Mouse (Mus musculus) urinary bladder, postnatal 36 days (tissue): ENCODE measurements around the gene Nav1.
A peak's percentile ranks its signal among the peaks of the same experiment; 100 is the strongest.

ENCODE experiments used
- DNase-seq, 2 experiments: peaks; one replicate each; pipeline ENCODE4 v3.0.0; 2022; ENCODE audit warnings: low spot score in 2 of 2, mixed read lengths in 1 of 2

Gene Nav1

GRCm38 (mm10) chr1:135607019-135607418 lies at the start of gene Nav1:
Nav1 (minus strand) TSS chr1:135607295.
- DNase-seq: no peak

DNA sequence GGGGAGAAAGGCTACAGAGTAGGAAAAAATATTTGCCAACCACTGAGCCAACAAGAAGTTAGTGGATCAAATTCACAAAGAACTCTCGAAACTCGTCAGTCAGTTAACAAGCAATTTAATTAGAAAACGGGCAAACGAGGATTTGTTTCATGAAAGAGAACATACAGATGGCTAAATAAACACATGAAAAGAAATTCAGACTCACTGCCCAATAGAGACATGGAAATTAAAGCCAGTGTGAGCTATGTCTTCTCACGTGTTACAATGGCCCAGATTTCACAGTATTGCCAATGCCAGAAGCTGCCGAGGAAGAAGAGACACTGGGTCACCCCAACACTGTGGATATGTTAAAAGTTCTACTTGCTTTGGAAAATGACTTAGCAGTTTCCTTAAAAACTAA lies 46.8 kb upstream of the Nav1 start:
- DNase-seq: no peak

DNA sequence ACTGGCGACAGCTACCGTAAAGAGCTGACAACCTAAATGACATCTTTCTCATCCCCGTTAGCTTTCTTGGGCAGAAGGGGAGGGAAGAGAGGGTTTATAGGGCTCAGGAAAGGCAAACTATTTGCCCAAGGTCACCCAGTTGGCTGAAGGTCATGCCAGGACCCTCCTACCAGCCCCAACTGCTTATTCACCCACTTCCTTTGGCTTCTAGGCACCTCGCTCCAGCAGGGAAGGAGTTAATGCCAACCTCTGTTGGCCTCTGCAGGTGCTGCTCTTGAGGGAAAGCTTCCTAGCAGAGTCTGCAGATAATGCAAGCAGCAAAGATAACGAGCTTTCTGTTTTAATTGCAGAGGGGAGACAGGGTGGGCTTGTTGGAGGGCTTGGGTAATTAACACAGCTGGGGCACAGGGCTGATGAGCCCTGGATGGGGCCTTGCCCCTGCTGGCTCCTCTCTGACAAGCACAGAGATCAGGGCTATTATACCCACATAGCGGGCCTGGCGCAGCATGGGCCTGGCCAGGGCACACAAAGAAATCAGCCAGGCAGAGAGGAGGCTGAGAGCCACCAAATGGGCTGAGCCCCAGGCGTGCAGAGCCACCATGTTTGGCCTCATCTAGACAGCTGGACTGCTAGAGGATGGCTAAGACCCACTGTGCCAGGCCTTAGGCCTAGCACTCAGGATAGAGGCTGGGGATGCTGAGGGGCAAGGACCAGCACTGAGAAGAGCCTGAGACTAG lies 38.5 kb upstream of the Nav1 start:
- DNase-seq: no peak

GRCm38 (mm10) chr1:135644110-135644509 lies 37.0 kb upstream of the Nav1 start:
- no peak for DNase-seq

- no peak for DNase-seq
Observed at GRCm38 (mm10) chr1:135643691-135644090, 36.6 kb upstream of the Nav1 start.

DNA sequence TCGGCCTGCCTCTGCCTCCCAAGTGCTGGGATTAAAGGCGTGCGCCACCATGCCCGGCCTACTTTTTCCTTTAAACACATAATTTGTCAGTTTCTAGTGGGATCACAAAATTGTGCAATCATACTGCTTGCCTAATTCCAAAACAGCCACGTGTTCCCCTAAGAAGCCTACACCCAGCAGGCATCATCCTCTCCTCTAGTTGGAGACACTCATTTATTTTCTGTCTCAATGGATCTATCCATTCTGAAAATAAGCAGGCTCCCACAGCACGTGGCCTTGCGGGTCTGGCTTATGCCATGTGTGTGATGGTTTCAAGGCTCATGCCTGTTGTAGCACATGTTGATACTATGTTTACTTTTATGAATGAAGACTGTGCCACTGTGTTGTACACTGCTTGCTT lies 32.8 kb upstream of the Nav1 start:
- no peak for DNase-seq

GRCm38 (mm10) chr1:135639093-135639492 lies 32.0 kb upstream of the Nav1 start:
- no peak for DNase-seq

DNA sequence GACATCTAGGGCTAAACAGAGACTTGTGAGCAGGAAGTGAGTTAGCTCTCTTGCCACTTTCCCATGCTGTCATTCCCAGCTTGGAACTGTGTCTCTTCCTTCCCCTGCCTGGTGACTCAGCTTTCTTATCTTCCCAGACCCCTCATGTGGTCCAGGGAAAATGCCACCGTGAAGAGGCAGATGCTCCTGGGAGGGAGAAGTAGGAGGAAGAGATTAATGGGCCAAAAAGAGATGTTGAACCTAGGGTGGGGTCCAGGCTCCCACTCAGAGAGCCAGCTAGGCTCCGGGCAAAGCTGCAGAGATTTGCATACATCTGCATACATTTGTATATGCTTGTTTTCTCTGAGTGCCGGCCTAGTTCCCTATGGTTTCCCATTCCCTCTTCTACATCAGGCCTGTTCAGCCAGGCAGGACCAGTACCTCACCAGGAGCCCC lies 30.5 kb upstream of the Nav1 start:
- no peak for DNase-seq

GRCm38 (mm10) chr1:135636111-135636511 lies 29.0 kb upstream of the Nav1 start:
- DNase-seq: no peak

DNA sequence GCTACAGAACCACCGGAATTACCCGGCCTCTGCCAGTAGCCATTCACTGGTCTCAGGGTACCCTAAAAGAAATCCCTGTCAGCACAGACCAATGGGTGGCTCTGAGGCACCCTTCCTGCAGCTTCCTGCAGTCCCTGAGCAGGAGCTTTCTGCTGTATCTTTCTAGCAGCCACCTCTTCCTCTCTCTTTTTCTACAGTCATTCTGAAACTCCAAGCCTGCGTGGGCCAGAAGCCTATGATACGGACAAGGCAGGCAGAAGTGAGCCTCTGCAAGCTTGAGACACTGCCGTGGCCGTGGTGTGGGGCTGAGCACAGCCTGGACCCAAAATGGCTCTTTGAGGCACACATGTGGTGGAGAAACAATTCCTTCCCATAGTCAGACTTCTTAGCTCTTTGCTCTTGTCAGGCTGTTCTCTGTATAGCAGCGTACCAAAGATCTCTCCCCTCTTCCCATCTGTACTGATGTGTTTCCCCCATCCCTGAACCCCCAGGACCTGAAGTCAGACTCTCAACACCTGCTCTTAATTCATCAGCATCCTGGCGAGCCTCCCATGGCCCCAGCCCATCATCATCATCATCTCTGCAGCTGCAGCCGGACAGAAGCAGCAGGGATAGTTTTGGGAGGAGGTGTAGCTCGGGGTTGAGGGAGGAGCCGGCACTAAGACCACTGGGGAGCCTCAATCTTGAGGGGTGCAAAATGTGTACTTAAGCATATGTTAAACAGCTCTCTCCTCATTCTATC lies 28.4 kb upstream of the Nav1 start:
- no peak for DNase-seq

GRCm38 (mm10) chr1:135634791-135635190 lies 27.7 kb upstream of the Nav1 start:
- no peak for DNase-seq

DNA sequence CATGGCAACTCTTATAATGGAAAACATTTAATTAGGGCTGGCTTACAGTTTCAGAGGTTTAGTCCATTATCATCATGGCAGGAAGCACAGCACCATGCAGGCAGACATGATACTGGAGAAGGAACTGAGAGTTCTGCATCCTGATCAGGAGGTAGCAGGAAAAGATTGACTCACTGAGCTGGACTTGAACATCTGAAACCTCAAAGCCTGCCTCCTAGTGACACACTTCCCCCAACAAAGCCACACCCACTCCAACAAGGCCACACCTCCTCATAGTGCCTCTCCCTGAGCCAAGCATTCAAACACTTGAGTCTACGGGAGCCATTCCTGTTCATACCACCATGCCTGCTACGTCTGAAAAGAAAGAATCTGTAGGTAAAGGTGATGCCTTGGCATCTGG lies 26.8 kb upstream of the Nav1 start:
- DNase-seq: no peak

GRCm38 (mm10) chr1:135633478-135633877 lies 26.4 kb upstream of the Nav1 start:
- DNase-seq: no peak

DNA sequence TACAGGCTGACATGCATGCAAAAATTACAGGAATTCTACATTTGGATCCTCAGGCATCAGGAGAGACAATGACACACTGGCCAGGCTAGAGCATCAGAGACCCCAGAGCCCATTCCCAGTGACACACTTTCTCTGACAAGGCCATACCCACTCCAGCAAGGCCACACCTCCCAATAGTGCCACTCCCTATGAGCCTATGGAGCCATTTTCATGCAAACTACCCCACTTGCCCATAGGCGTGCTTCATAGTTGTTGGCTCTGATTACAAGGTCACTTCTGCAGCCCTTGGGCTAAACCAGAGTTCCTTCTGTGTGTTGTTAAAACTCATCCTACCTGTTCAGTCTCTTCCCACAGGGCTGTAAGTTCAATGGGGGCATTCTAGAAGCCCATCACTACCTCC lies 25.1 kb upstream of the Nav1 start:
- no peak for DNase-seq

GRCm38 (mm10) chr1:135631515-135631914 lies 24.4 kb upstream of the Nav1 start:
- peak; percentile 29 to 81 for DNase-seq

- no peak for DNase-seq
Observed at GRCm38 (mm10) chr1:135629846-135630245, 22.8 kb upstream of the Nav1 start.

GRCm38 (mm10) chr1:135626218-135626617 lies 19.1 kb upstream of the Nav1 start:
- DNase-seq: no peak

GRCm38 (mm10) chr1:135625741-135626140 lies 18.6 kb upstream of the Nav1 start:
- no peak for DNase-seq

DNA sequence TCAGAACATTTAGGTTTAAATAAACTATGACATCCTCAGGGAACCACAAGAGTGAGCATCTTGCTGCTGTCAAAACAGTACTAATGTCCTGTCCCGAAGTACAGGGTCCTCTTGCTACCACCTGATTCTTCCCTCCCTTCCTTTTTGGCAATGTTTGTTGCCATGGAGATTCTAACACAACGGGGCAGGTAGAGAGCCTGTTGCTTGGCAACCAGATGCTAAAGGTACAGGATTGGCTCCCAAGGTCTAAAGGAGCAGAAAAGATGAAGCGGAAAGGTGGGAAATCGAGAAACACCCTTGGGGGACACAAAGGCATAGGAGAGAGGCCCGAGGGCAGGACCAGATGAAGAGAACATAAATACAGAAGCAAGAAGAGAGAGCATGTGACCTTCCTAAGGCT lies 17.6 kb upstream of the Nav1 start:
- DNase-seq: no peak

- DNase-seq: no peak
Observed at GRCm38 (mm10) chr1:135623136-135623535, 16.0 kb upstream of the Nav1 start.

DNA sequence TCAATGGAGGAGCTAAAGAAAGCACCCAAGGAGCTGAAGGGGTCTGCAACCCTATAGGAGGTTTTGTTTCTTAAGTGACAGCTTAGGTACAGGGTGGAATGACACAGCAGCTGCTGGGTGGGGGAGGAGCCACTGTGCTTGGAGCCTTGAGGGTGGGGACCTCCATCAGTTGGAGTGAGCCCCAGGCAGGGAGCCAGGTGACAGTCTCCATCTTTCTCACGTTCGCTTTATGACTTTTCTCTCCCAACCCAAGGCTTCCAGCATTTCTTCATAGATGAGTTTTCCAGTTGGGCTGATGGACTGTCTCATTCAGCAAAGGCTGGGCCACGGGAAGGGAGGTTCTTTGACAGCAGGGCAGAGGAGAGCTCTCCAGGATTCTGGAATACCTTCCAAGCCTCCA lies 14.2 kb upstream of the Nav1 start:
- no peak for DNase-seq

GRCm38 (mm10) chr1:135619932-135620391 lies 12.9 kb upstream of the Nav1 start:
- DNase-seq: no peak

DNA sequence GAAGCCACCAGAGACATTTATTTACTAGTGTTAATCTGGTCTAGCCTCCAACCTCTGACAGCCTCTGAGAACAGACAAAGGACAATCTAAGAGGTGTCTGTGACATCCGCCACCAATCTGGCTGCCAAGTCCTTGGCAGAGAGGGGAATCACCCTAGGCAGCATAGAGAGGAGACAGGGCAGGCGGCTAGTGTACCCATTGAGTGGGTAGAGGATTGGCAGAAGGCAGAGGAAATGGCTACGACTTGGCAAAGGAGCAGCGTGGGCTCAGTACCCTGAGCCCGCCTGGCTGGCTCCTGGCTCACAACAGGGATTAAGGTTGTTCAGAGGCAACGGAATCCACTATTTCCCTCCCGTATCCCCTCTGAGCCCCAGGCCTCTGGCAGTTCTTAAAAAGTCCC lies 12.0 kb upstream of the Nav1 start:
- no peak for DNase-seq
